Mouse (Mus musculus) heart, adult 11 months (tissue): ENCODE results near the gene Atp9a.

Source experiments
- DNase-seq: peaks from one replicate; pipeline ENCODE4 v3.0.0; 2022

The Atp9a gene

GRCm38 (mm10) chr2:168593676-168594075 is 148.5 kb downstream of the Atp9a start:
- no peak for DNase-seq

DNA sequence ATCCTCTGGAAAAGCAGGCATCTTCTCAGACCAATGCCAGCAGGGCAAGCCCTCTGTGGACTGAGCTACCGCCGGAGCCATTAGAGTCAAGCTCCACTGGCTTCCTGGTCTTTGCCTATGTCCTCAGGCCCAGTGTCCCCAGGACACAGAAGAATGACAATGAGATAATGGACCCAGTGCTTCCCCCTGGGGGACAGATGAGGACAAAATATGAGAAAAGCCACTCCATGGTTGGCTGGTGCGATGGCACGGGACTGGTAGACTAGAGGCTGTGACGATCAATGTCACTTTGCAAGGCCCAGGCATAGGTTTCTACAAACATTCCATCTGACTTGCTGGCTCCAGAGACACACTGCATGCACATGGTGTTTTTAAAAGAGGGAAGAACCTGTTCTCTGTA is 149.2 kb downstream of the Atp9a start:
- no peak for DNase-seq

GRCm38 (mm10) chr2:168591076-168591475 is 151.1 kb downstream of the Atp9a start:
- no peak for DNase-seq

DNA sequence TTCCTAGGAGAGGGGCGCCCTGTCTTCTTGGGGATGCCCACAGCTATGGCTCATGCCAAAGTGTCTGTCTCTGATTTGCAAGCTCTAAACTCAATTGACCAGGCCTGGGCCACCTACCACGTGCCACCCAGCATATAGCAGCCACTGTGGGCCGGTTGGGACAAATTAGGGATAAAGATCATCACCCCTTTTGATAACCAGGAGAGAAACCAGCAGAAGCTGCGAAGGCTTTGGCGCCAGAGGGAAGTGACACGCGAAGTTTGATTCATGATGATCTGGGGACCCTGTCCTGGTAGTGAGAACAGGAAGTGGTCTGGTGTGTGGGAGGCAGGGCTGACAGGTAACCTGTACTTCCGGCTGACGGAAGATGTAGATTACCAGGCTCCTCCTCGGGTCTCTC is 151.7 kb downstream of the Atp9a start:
- DNase-seq, result no peak

DNA sequence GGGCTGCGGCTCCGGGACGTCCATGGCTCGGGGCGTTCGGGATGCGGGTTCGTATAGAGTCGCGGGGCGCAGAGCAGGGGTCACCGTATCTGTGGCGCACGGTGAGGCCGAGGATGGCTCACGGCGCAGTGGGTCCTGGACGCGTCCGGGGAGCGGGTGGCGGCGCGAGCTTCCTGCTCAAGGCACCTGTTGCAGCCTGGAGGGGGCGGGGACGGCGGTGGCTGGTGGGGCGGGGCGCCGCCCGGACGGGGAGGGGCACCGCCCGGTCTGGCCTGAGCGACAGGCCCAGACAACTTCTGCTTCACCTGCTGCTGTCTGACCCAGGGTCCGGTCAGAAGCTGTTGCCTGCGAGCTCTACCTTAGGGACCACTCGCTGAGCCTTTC is 152.0 kb downstream of the Atp9a start:
- peak; percentile 96 for DNase-seq

GRCm38 (mm10) chr2:168589368-168590167 is 152.6 kb downstream of the Atp9a start:
- peak; percentile 95 for DNase-seq

DNA sequence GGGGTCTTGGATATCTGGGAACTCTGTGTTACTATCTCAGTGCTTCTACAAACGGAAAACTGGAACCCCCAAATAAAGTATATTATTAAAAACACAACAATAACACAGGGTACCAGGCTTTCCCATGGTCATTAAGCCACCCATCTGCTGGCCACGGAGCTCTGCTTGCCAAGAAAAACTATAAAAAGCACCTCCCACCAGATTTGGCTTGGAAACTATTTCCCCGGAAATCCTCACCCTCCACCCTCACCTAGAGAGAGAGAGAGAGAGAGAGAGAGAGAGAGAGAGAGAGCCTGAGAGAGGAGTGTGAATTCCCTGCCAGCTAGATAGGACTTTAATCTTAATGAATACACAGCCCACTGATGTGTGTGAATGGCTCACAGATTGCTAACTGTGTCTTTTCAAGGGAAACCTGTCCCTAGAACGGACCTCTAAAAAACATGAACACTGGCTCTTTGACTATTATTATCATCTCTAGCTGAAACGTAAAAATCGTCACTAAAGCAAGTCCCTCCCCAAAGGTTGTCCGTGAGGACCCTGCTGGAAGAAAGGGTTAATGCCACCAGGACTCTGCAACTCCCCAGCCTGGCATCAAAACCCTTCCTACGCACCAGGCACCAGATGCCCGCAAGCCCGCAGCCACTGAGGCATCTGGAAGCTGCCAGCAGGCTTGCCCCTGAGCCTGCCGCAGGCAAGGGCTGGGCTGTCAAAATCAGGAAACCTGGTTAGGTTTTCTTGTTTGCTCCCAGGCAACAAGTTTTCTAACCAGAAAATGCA is 153.4 kb downstream of the Atp9a start:
- DNase-seq, result peak; percentile 92

DNA sequence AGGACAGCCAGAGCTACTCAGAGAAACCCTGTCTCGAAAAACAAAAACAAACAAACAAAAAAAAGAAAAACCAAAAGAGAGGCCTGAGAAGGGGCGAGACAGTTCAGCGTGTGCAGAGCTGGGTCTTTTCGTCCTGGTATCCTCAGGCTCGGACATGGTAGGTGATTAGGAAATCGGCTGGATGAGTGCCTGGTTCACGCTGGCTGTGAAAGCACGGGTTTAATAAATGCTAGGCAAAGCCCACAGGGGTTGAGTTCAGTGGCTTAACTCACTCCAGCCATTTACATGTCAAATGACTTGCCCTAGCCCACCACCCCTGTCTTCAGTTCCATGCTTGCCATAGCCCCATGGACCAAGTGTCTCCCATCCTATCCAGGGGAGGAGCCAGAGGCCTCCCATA is 155.1 kb downstream of the Atp9a start:
- peak; percentile 91 for DNase-seq

DNA sequence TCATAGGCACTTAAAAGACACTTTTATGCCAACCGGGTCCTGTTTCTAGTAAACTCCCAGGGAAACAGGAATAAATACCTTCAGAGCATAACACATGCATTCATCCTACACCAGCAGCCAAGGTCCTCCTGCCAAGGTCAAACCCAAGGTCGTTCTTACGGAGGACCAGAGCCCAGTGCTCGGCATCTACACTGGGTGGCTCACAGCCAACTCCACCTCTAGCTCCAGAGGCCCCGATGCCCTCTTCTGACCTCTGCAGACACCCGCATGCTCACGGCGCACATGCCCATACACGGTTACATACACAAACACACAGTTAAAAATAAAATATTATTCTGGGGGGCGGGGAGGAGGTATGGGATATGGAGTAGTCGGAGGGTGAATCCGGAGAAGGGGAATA is 155.7 kb downstream of the Atp9a start:
- DNase-seq, result peak; percentile 96

GRCm38 (mm10) chr2:168584857-168585256 is 157.4 kb downstream of the Atp9a start:
- DNase-seq, result peak; percentile 97
